Mouse (Mus musculus) testis, adult 2 months (tissue): Measurements from ENCODE around the gene Nipsnap2. TPM values are rescaled to one million over a fixed set of nuclear protein-coding genes. Genes with fewer than 3 reads are reported as not detected.

ENCODE experiments used
- H3K27ac ChIP-seq: fragments of 200-500 bp; 2 replicates; pipeline ENCODE4 v1.5.1; 2012; ENCODE audit warnings: low read depth, low read length; ENCODE audit not compliant: control insufficient read depth, insufficient read depth
- H3K27me3 ChIP-seq: fragments of 200-500 bp; 2 replicates; pipeline ENCODE4 v1.6.1; 2012; ENCODE audit warnings: mild to moderate bottlenecking, low read length, moderate library complexity; ENCODE audit not compliant: control insufficient read depth, insufficient read depth
- H3K36me3 ChIP-seq: fragments of 200-500 bp; 2 replicates; pipeline ENCODE4 v1.6.1; 2012; ENCODE audit warnings: mild to moderate bottlenecking, low read length; ENCODE audit not compliant: control insufficient read depth, insufficient read depth
- H3K4me1 ChIP-seq: fragments of 200-500 bp; 2 replicates; pipeline ENCODE4 v1.6.1; 2012; ENCODE audit warnings: low read length; ENCODE audit not compliant: control insufficient read depth, insufficient read depth
- H3K4me3 ChIP-seq: fragments of 200-500 bp; 2 replicates; pipeline ENCODE4 v1.5.1; 2012; ENCODE audit warnings: low read depth, mild to moderate bottlenecking, low read length, moderate library complexity, mixed read lengths; ENCODE audit not compliant: control insufficient read depth
- CTCF ChIP-seq: fragments of 200-500 bp; IDR thresholded peaks from 2 replicates; pipeline ENCODE4 v1.5.1; 2012; ENCODE audit warnings: low read depth, mild to moderate bottlenecking, inconsistent platforms, low read length, moderate library complexity; ENCODE audit not compliant: control insufficient read depth, insufficient read depth, insufficient replicate concordance
- POLR2A ChIP-seq: fragments of 200-500 bp; IDR thresholded peaks from 2 replicates; pipeline ENCODE4 v1.6.1; 2012; ENCODE audit warnings: low read depth, mild to moderate bottlenecking, inconsistent platforms, low read length, moderate library complexity; ENCODE audit not compliant: control insufficient read depth
- polyA plus RNA-seq: library from polyadenylated mRNA; depleted of rRNA; stranded (reverse); fragments of >200 nt; gene quantifications from 2 replicates; pipeline ENCODE4 v1.2.3, GENCODE M21; 2012

The Nipsnap2 gene
- polyA plus RNA-seq, 1 experiment = 15.6 TPM

GRCm38 (mm10) chr5:129731021-129731420 is 6.2 kb downstream of the Nipsnap2 start:
- H3K36me3 ChIP-seq = no peaks in the 10 kb centered on the region
- H3K4me3 ChIP-seq = no peak overlapping the region
- H3K4me1 ChIP-seq = no peaks in the 10 kb centered on the region; the same call in 1 of the 2 replicates
- TF ChIP-seq CTCF (no peak), POLR2A (no peak)
- H3K27ac ChIP-seq = no peak overlapping the region
- H3K27me3 ChIP-seq = no peaks in the 10 kb centered on the region

- H3K27me3 ChIP-seq = no peaks in the 10 kb centered on the region
- H3K4me3 ChIP-seq = no peak overlapping the region
- TF ChIP-seq POLR2A (no peak), CTCF (0 out of 2 replicates have a peak, but pooled peaks have one; percentile 7)
- no peaks in the 10 kb centered on the region for H3K36me3 ChIP-seq
- H3K27ac ChIP-seq = no peak overlapping the region
- H3K4me1 ChIP-seq = no peaks in the 10 kb centered on the region
Observed at GRCm38 (mm10) chr5:129740976-129741375, 16.1 kb downstream of the Nipsnap2 start.

GRCm38 (mm10) chr5:129742903-129743488 is 18.1 kb downstream of the Nipsnap2 start:
- Histone ChIP-seq H3K4me3 (no peak overlapping the region), H3K36me3 (no peaks in the 10 kb centered on the region)

GRCm38 (mm10) chr5:129744050-129744449 is 19.2 kb downstream of the Nipsnap2 start:
- Histone ChIP-seq H3K36me3 (no peaks in the 10 kb centered on the region), H3K27ac (no peak overlapping the region), H3K4me1 (no peaks in the 10 kb centered on the region), H3K4me3 (no peak overlapping the region), H3K27me3 (no peaks in the 10 kb centered on the region)
- TF ChIP-seq CTCF = no peak
- no peak for TF ChIP-seq POLR2A

More at GRCm38 (mm10) chr5:129742903-129743488, 18.1 kb downstream of the Nipsnap2 start:
- no peaks in the 10 kb centered on the region for H3K4me1 ChIP-seq
- no peaks in the 10 kb centered on the region for H3K27me3 ChIP-seq
- TF ChIP-seq CTCF (no peak), POLR2A (no peak)
- no peak overlapping the region for H3K27ac ChIP-seq

GRCm38 (mm10) chr5:129756886-129757285 is 32.0 kb downstream of the Nipsnap2 start:
- Histone ChIP-seq H3K4me3 (no peak overlapping the region), H3K36me3 (no peaks in the 10 kb centered on the region; the same call in 1 of the 2 replicates), H3K27ac (no peak overlapping the region), H3K4me1 (no peaks in the 10 kb centered on the region), H3K27me3 (no peaks in the 10 kb centered on the region)
- TF ChIP-seq CTCF (no peak), POLR2A (no peak)

GRCm38 (mm10) chr5:129759929-129760480 is 35.1 kb downstream of the Nipsnap2 start:
- TF ChIP-seq POLR2A = no peak
- no peak for TF ChIP-seq CTCF
- no peaks in the 10 kb centered on the region for H3K4me1 ChIP-seq
- H3K36me3 ChIP-seq = no peaks in the 10 kb centered on the region; the same call in 1 of the 2 replicates
- H3K27ac ChIP-seq = no peak overlapping the region
- H3K4me3 ChIP-seq = no peak overlapping the region
- H3K27me3 ChIP-seq = no peaks in the 10 kb centered on the region

- no peak overlapping the region for H3K27ac ChIP-seq
- no peaks in the 10 kb centered on the region; the same call in 1 of the 2 replicates for H3K36me3 ChIP-seq
- TF ChIP-seq POLR2A (no peak), CTCF (no peak)
Observed at GRCm38 (mm10) chr5:129761865-129762540, 37.1 kb downstream of the Nipsnap2 start.

More at GRCm38 (mm10) chr5:129761865-129762540, 37.1 kb downstream of the Nipsnap2 start:
- Histone ChIP-seq H3K4me3 (no peak overlapping the region), H3K4me1 (no peaks in the 10 kb centered on the region), H3K27me3 (no peaks in the 10 kb centered on the region)
